Mouse (Mus musculus): ENCODE data around the gene Mypop. TPM values are rescaled to one million over a fixed set of nuclear protein-coding genes. Genes with fewer than 3 reads are reported as not detected.

The Mypop gene
- total RNA-seq, 2 experiments from 2014 or later, result 3.6 to 4.0 TPM

GRCm38 (mm10) chr7:19017909-19018308 lies 26.9 kb downstream of the Mypop start:
- DNase-seq, result no peak

GRCm38 (mm10) chr7:19021048-19021447 lies 30.0 kb downstream of the Mypop start:
- no peak for DNase-seq

- DNase-seq, result no peak
Measured at GRCm38 (mm10) chr7:19022189-19022958, 31.3 kb downstream of the Mypop start.

GRCm38 (mm10) chr7:19023357-19023814 lies 32.3 kb downstream of the Mypop start, which contains the start of gene Foxa3:
Gene Foxa3 (minus strand): TSS chr7:19023538.
- DNase-seq, result peak; percentile 47 to 51

- DNase-seq, result peak; percentile 94 to 97
Measured at GRCm38 (mm10) chr7:19024096-19024506, 33.1 kb downstream of the Mypop start, which contains the start of gene Sympk. Gene Sympk (plus strand): TSS chr7:19024377.

- peak; percentile 19 to 46 for DNase-seq
Measured at GRCm38 (mm10) chr7:19024581-19025255, 33.7 kb downstream of the Mypop start.

- DNase-seq, result no peak
Measured at GRCm38 (mm10) chr7:19028067-19028466, 37.0 kb downstream of the Mypop start.

GRCm38 (mm10) chr7:19029084-19029653 lies 38.1 kb downstream of the Mypop start:
- peak; percentile 25 to 62 for DNase-seq

- DNase-seq, result no peak
Measured at GRCm38 (mm10) chr7:19031641-19032040, 40.6 kb downstream of the Mypop start.

- DNase-seq, result no peak
Measured at GRCm38 (mm10) chr7:19044616-19045015, 53.6 kb downstream of the Mypop start.

GRCm38 (mm10) chr7:19046286-19047069 lies 55.4 kb downstream of the Mypop start:
- DNase-seq, result peak in 1 of 2 experiments; percentile 36

- DNase-seq, result no peak
Measured at GRCm38 (mm10) chr7:19048006-19048527, 57.0 kb downstream of the Mypop start.

GRCm38 (mm10) chr7:19049252-19049651 lies 58.2 kb downstream of the Mypop start:
- no peak for DNase-seq

GRCm38 (mm10) chr7:19050172-19050571 lies 59.1 kb downstream of the Mypop start:
- peak in 1 of 2 experiments; percentile 22 for DNase-seq

- DNase-seq, result peak; percentile 38 to 43
Measured at GRCm38 (mm10) chr7:19051161-19051560, 60.1 kb downstream of the Mypop start.

Other genes with a start within 250 kb of the Mypop start
- not detected for gene Psg19, start 192.7 kb upstream of the Mypop start, total RNA-seq (2021)
- not detected for gene Psg17, start 169.6 kb upstream of the Mypop start, total RNA-seq (2021)
- gene Mill2, start 151.3 kb upstream of the Mypop start, total RNA-seq (2021), result 1 to 10 TPM; 6.1 to 7.2 TPM
- gene Pglyrp1, start 119.9 kb upstream of the Mypop start, total RNA-seq (2021), result 1 to 10 TPM; 1.6 to 5.5 TPM
- 10 to 100 TPM in 1 of 2 experiments, 1 to 10 TPM in 1; 8.8 to 10.2 TPM for gene Ccdc61, start 80.8 kb upstream of the Mypop start, total RNA-seq (2021)
- 1 to 10 TPM; 4.4 to 4.9 TPM for gene Nova2, start 65.4 kb upstream of the Mypop start, total RNA-seq (2021)
- not detected for gene Nanos2, start 3.8 kb upstream of the Mypop start, total RNA-seq (2021)
- 10 to 100 TPM; 22.4 to 23.1 TPM for gene Irf2bp1, start 12.8 kb downstream of the Mypop start, total RNA-seq (2021)
- not detected for gene Foxa3, start 32.3 kb downstream of the Mypop start, total RNA-seq (2021)
- gene Sympk, start 33.1 kb downstream of the Mypop start, total RNA-seq (2021), result 10 to 100 TPM; 85.2 to 93.9 TPM
- not detected for gene Rsph6a, start 63.4 kb downstream of the Mypop start, total RNA-seq (2021)
- 10 to 100 TPM; 44.6 to 46.6 TPM for gene Dmwd, start 85.0 kb downstream of the Mypop start, total RNA-seq (2021)
- 100 to 1,000 TPM; 503 to 516 TPM for gene Dmpk, start 92.6 kb downstream of the Mypop start, total RNA-seq (2021)
- 1 to 10 TPM; 5.6 to 6.8 TPM for gene Six5, start 103.3 kb downstream of the Mypop start, total RNA-seq (2021)
- not detected for gene Gm4969, start 127.1 kb downstream of the Mypop start, total RNA-seq (2021)
- 1 to 10 TPM; 5.5 to 5.7 TPM for gene Fbxo46, start 128.6 kb downstream of the Mypop start, total RNA-seq (2021)
- gene Qpctl, start 158.0 kb downstream of the Mypop start, total RNA-seq (2021), result 1 to 10 TPM; 4.0 to 4.2 TPM
- 10 to 100 TPM; 60.8 to 61.3 TPM for gene Snrpd2, start 158.5 kb downstream of the Mypop start, total RNA-seq (2021)
- gene Gipr, start 174.9 kb downstream of the Mypop start, total RNA-seq (2021), result under 1 TPM in 1 of 2 experiments, not detected in 1; 0.13 TPM
- gene Eml2, start 185.2 kb downstream of the Mypop start, total RNA-seq (2021), result 10 to 100 TPM; 36.7 to 38.7 TPM
- gene Gpr4, start 221.3 kb downstream of the Mypop start, total RNA-seq (2021), result 1 to 10 TPM; 5.5 to 7.1 TPM
- 10 to 100 TPM; 65.1 to 70.8 TPM for gene Opa3, start 237.1 kb downstream of the Mypop start, total RNA-seq (2021)